Mouse (Mus musculus) spleen, adult 2 months (tissue): ENCODE results near the gene Soga3. TPM values are rescaled to one million over a fixed set of nuclear protein-coding genes. Genes with fewer than 3 reads are reported as not detected.

ENCODE experiments used
- DNase-seq, 2 experiments: peaks; one replicate each; pipeline versions ENCODE4 v3.0.0 to v3.0.0-alpha.2; 2012 to 2021; ENCODE audit warnings: low spot score in 2 of 2, low read depth in 1 of 2
- H3K27ac ChIP-seq: fragments of 200-500 bp; 2 replicates; pipeline ENCODE4 v1.5.1; 2012; ENCODE audit warnings: low read length, inconsistent platforms; ENCODE audit not compliant: insufficient read depth
- H3K27me3 ChIP-seq: fragments of 200-500 bp; 2 replicates; pipeline ENCODE4 v1.6.1; 2012; ENCODE audit warnings: mild to moderate bottlenecking, moderate library complexity, low read length, inconsistent platforms; ENCODE audit not compliant: control insufficient read depth, insufficient read depth
- H3K36me3 ChIP-seq: fragments of 200-500 bp; 2 replicates; pipeline ENCODE4 v1.6.1; 2012; ENCODE audit warnings: mild to moderate bottlenecking, low read length, inconsistent platforms; ENCODE audit not compliant: control insufficient read depth, insufficient read depth
- H3K4me1 ChIP-seq: fragments of 200-500 bp; 2 replicates; pipeline ENCODE4 v1.6.1; 2011; ENCODE audit warnings: inconsistent platforms; ENCODE audit not compliant: control insufficient read depth, insufficient read depth, insufficient read length
- H3K4me3 ChIP-seq: fragments of 200-500 bp; 2 replicates; pipeline ENCODE4 v1.5.1; 2011; ENCODE audit warnings: mild to moderate bottlenecking, inconsistent platforms; ENCODE audit not compliant: insufficient read depth, insufficient read length; ENCODE audit errors: extremely low read depth
- CTCF ChIP-seq: fragments of 200-500 bp; IDR thresholded peaks from 2 replicates; pipeline ENCODE4 v1.5.1; 2011; ENCODE audit warnings: mild to moderate bottlenecking, inconsistent platforms; ENCODE audit not compliant: insufficient read depth, insufficient read length, insufficient replicate concordance; ENCODE audit errors: extremely low read depth
- POLR2A ChIP-seq: fragments of 200-500 bp; IDR thresholded peaks from 2 replicates; pipeline ENCODE4 v1.6.1; 2011; ENCODE audit warnings: low read depth, low read length, inconsistent platforms
- WGBS: fragments of 180-500 bp; shearing (Covaris S2); methylation state at CpG from one replicate; pipeline ENCODE4 v1.1.7; 2018; 5-methylcytosine and 5-hydroxymethylcytosine counted together
- polyA plus RNA-seq: library from polyadenylated mRNA; depleted of rRNA; stranded (reverse); fragments of >200 nt; gene quantifications from 2 replicates; pipeline ENCODE4 v1.2.3, GENCODE M21; 2012

Gene Soga3
- polyA plus RNA-seq, 1 experiment: not detected

GRCm38 (mm10) chr10:29178003-29178402, 34.4 kb downstream of the Soga3 start:
- Histone ChIP-seq H3K4me1 (no peaks in the 10 kb centered on the region), H3K4me3 (no peak overlapping the region), H3K36me3 (no peaks in the 10 kb centered on the region), H3K27me3 (no peaks in the 10 kb centered on the region), H3K27ac (no peak overlapping the region)
- no peak for TF ChIP-seq CTCF
- TF ChIP-seq POLR2A: no peak
- no peak for DNase-seq
- 36% methylated on average over 2 of the region's 2 CpGs for WGBS

GRCm38 (mm10) chr10:29180210-29180609, 36.6 kb downstream of the Soga3 start:
- no peak for DNase-seq
- Histone ChIP-seq H3K4me3 (no peak overlapping the region), H3K4me1 (no peaks in the 10 kb centered on the region), H3K27me3 (no peaks in the 10 kb centered on the region), H3K36me3 (no peaks in the 10 kb centered on the region), H3K27ac (no peak overlapping the region)
- WGBS: 85% methylated on average over 3 of the region's 3 CpGs
- TF ChIP-seq CTCF (no peak), POLR2A (no peak)

GRCm38 (mm10) chr10:29181046-29181445, 37.4 kb downstream of the Soga3 start:
- DNase-seq: no peak
- Histone ChIP-seq H3K4me3 (no peak overlapping the region), H3K27me3 (no peaks in the 10 kb centered on the region), H3K4me1 (no peaks in the 10 kb centered on the region), H3K36me3 (no peaks in the 10 kb centered on the region), H3K27ac (no peak overlapping the region)
- WGBS: 85% methylated on average over 2 of the region's 2 CpGs
- TF ChIP-seq POLR2A: no peak
- TF ChIP-seq CTCF: no peak

- H3K4me1 ChIP-seq: no peaks in the 10 kb centered on the region
- H3K27me3 ChIP-seq: no peaks in the 10 kb centered on the region
- no peaks in the 10 kb centered on the region for H3K36me3 ChIP-seq
- no peak overlapping the region for H3K4me3 ChIP-seq
- no peak for TF ChIP-seq POLR2A
- no peak for TF ChIP-seq CTCF
- no peak for DNase-seq
- no peak overlapping the region for H3K27ac ChIP-seq
These were observed 50.1 kb downstream of the Soga3 start for GRCm38 (mm10) chr10:29193769-29194168.

- Histone ChIP-seq H3K36me3 (no peaks in the 10 kb centered on the region), H3K4me3 (no peak overlapping the region), H3K27me3 (no peaks in the 10 kb centered on the region), H3K27ac (no peak overlapping the region), H3K4me1 (no peaks in the 10 kb centered on the region)
- WGBS: 96% methylated on average over 33 of the region's 33 CpGs
- TF ChIP-seq CTCF: no peak
- TF ChIP-seq POLR2A: no peak
- DNase-seq: peak in 1 of 2 experiments; percentile 2
These were observed 53.2 kb downstream of the Soga3 start for GRCm38 (mm10) chr10:29196811-29197210.

GRCm38 (mm10) chr10:29198642-29199041, 55.0 kb downstream of the Soga3 start, which contains the start of gene Gm49353:
Gene Gm49353 (plus strand): TSS chr10:29198954.
- H3K4me1 ChIP-seq: no peaks in the 10 kb centered on the region
- H3K27ac ChIP-seq: no peak within 1 kb of the TSS
- H3K4me3 ChIP-seq: no peak within 1 kb of the TSS
- no peak for DNase-seq
- no peaks in the 10 kb centered on the region for H3K36me3 ChIP-seq
- 87% methylated on average over 7 of the region's 7 CpGs for WGBS
- H3K27me3 ChIP-seq: no peaks in the 10 kb centered on the region
- TF ChIP-seq CTCF: no peak
- no peak for TF ChIP-seq POLR2A

- Histone ChIP-seq H3K27ac (no peak overlapping the region), H3K36me3 (no peaks in the 10 kb centered on the region), H3K4me1 (no peaks in the 10 kb centered on the region), H3K27me3 (no peaks in the 10 kb centered on the region), H3K4me3 (no peak overlapping the region)
- TF ChIP-seq POLR2A (no peak), CTCF (no peak)
- 72% methylated on average over 3 of the region's 3 CpGs for WGBS
- no peak for DNase-seq
These were observed 56.2 kb downstream of the Soga3 start for GRCm38 (mm10) chr10:29199835-29200234.

GRCm38 (mm10) chr10:29200609-29201008, 57.0 kb downstream of the Soga3 start:
- 89% methylated on average over 1 of the region's 1 CpGs for WGBS
- TF ChIP-seq CTCF: no peak
- no peak overlapping the region for H3K4me3 ChIP-seq
- H3K36me3 ChIP-seq: no peaks in the 10 kb centered on the region
- no peak overlapping the region for H3K27ac ChIP-seq
- no peak for DNase-seq
- no peaks in the 10 kb centered on the region for H3K27me3 ChIP-seq
- H3K4me1 ChIP-seq: no peaks in the 10 kb centered on the region
